Mouse (Mus musculus) hematopoietic stem cell, adult 5-6 weeks (primary cell): ENCODE measurements at regions not wholly inside any gene's neighbourhood (a gene's known extent, or its start where the extent isn't known, plus 50 kb on each side); places are given as distances from the start of the nearest gene placed in this dataset.

ENCODE experiments used
- ATAC-seq, 2 experiments: fragments of 125-278 bp in 1 of 2; replicated peaks in 1 of 2; 2 replicates each; pipeline ENCODE4 v1.8.0; 2016 to 2017; ENCODE audit warnings: inconsistent platforms in 2 of 2, mild to moderate bottlenecking in 2 of 2, moderate number of reproducible peaks in 2 of 2, low read depth in 1 of 2, moderate TSS enrichment in 1 of 2; ENCODE audit not compliant: low FRiP score in 2 of 2, poor library complexity in 2 of 2, severe bottlenecking in 2 of 2, insufficient read depth in 1 of 2, low TSS enrichment in 1 of 2

DNA sequence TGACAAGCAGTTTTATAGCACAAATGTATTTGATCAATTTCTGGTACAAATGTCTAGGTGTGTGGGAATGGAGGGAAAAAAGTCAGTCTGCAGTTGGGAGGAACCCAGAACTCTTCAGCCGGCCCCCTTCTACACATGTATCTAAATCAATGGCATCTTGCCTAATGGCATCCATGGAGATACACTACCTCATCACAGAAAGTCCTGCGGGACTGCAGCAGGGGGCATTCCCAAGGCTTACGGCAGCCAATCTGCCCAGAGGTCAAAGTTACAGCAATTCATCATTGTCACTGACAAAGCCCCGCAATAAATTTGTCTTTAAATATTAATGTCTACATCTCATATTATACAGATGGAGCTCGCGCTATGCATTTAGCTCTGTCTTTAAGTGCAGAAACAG, 135.7 kb upstream of the Arhgap5 start:
- no peak for ATAC-seq

DNA sequence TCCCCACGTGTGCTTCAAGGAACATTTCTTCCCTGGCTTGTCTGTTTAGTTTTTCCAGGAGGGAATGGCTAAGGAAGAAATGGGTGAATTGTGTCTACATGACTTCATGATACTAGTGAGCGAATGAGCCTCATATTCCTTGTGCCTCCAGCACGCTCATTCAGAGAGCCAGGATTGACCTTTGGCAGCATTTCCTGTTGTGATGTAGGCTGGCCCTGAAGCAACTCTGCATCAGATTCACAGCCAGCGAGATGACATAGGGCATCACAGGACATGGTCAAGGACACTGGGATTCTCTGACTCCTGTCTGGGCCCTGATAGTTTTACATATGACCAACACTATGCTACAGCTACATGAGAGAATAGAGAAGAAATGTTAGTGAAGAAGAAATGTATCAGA, 135.3 kb upstream of the Arhgap5 start:
- no peak for ATAC-seq

DNA sequence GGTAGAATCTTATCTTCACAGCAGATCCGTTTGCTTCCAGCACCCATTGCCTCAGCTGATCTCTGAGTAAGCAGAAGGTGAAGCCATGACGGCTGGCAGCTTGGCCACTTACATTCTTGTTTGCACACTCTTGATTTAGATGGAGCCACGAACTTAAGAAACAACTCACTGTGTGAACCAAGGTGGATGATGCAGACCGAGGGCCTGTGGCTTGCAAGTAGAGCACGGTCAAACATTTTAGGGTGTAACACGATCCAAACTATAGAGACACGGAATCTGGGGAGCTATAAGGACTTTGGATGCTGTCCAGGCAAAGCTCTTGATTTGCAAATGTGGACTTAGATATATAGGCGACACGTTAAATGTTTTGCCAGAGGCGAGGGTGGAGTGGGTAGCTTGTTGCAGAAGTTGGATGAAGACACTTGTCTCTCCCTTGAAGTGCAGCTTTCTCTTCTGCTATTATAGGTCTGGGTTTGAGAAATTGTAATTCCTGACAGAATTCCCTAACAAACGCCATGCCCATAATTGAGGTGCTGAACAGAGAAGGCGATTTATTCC, 133.5 kb upstream of the Arhgap5 start:
- ATAC-seq = no peak

DNA sequence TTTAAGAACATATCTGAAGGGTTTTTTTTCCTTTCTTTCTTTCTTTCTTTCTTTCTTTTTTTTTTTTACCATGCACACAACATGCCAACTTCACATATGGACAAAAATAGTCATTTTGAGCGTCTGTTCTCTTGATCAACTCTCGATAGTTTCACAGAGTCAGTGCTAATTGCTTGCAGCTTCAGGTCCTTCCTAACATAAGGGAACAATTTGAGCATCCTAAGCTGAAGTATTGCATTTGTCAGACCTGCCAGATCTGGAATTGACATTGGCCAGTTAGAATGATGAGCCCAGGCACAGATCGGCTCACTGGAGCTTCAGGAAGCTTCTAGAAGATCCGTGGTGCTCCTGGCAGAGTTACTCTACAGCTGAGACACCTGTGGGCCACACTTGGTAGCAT, 128.7 kb upstream of the Arhgap5 start:
- no peak for ATAC-seq

DNA sequence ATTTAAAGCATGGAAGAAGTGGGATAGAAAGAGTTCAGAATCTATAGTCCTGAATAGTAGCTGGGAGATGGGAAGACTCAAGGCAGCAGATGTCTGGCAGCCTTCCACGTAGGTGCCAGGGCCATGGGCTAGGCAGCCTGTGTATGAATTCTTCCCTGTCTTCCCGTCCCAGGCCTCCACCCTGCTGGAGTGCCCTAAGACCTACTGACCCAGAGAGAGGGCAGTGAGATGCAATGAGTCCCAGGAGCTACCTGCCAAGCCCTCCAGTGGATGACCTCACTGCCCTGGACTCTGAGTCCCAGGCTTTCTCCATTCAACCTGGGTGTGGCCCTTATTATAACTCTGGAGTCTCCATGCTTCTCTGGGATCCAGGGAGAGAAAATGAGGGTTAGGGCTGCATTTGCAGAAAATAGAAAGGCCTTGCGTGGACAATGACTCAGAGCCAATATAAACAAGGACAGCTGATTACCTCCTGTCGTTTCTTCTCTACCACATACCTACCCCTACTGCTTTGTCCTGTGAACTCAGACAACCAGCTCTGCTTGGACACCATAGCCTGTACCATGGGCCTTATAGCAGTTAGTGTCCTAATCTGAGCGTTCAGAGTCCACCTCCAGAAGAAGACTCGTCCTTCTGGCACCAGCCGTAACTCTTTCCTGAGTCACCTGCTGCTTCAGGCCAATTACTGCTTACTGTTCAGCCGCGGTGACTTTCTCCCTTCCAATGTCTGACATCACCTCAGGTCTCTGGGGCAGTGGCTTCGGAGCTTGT, 126.9 kb upstream of the Arhgap5 start:
- no peak for ATAC-seq

DNA sequence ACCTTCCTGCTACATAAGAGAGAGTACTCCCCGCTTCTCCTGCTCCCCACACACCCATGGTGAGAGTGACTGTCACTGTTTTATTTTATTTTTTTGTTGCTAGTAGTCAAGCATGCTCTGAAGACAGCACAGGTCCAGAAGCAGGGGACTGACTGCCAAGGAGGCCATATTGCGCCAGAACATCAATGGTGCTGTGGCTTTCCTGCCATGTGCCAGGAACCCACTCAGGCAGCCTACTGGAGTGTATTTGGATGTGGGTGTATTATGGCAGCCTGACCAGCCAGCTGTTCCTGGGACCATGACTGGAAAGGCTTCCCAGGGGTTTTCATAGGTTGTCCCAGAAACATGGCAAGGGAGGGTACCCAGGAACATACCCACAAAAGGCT, 126.3 kb upstream of the Arhgap5 start:
- no peak for ATAC-seq

DNA sequence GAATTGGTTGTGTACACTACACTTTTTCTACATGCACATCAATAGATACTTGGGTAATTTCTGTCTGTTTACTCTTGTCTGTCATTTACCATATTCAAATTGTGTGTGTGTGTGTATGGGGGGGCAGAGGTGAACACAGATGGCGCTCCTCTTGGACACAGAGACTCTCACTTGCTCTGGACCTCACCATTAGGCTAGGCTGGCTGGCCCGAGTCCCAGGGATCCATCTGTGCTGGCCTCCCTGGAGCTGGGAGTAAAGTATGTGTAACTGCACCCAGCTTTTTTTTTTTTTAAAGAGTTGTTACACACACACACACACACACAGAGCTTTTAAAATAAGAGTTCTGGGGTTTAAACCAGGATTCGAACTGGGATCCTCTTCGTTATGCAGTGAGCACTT, 124.5 kb upstream of the Arhgap5 start:
- no peak for ATAC-seq

DNA sequence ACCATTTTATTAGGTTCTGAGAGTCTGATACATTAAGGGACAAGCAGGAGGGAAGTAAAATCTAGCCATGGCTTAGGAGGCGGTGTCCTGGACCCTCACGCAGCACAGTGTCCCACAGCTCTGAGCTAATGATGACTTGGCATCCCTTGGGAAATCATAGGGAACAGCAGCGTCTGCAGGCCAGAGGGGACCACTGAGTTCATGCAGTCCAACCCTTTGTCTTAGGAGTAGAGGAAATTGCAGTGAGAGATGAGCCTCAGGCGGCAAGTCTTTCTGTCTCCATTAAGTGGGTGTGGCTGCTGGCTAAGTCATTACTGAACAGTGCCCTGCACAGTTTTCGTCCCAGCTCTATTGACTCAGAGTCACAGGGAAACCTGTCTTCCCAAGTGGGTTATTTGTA, 123.8 kb upstream of the Arhgap5 start:
- ATAC-seq = no peak

DNA sequence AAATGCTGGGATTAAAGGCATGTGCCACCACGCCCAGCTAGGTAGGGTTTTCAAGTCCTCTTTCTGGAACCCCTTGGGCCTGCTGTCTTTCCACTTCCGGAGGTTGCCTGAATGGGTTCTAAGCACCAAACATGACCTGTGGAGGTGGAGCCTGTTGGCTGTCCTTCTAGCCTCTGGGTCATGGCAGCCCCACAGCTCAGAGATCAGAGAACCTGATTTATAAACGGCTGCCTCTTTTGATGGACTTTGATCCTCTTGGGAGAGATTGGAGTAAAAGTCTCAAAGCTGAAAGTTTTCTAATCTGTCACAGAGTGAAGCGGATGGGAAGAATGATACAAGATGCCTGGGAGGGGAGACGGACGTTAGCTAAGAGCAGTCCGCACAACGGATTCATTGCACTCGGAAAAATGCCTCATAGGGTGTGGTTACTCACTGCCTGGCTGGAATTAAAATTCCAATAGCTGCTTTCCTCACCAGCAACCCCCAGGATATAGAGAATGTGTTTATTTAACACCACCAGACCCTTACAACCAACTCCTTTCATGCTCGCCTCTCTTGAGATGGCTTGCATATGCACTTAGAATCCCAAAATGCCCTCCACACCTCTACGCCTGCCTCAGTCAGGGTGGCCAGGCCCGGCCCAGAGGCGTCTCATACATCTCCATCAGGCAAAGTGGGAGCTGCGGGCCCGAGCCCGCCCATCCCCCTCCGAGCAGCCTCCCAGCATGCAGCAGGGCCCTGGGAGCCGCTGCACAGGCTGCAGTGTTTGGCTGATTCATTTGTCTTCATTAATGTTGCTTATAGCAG, 122.4 kb upstream of the Arhgap5 start:
- ATAC-seq = no peak

DNA sequence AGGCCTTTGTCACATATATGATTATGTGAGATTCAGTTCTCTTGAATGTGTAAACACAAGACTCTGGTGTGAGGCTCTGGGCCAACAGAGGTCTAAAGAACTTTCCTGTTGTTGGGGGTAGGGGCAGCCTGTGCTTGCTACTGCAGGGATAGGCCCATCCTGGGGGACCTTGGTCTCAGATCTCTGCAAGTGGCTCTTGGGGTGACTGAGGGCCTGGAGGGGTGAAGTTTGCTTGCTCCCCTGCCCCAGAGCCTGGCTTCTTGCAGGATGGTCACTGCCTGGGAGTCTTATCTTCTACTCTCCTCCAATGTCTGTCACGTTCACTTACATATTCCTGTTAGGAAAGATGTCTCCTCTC, 121.8 kb upstream of the Arhgap5 start:
- no peak for ATAC-seq

DNA sequence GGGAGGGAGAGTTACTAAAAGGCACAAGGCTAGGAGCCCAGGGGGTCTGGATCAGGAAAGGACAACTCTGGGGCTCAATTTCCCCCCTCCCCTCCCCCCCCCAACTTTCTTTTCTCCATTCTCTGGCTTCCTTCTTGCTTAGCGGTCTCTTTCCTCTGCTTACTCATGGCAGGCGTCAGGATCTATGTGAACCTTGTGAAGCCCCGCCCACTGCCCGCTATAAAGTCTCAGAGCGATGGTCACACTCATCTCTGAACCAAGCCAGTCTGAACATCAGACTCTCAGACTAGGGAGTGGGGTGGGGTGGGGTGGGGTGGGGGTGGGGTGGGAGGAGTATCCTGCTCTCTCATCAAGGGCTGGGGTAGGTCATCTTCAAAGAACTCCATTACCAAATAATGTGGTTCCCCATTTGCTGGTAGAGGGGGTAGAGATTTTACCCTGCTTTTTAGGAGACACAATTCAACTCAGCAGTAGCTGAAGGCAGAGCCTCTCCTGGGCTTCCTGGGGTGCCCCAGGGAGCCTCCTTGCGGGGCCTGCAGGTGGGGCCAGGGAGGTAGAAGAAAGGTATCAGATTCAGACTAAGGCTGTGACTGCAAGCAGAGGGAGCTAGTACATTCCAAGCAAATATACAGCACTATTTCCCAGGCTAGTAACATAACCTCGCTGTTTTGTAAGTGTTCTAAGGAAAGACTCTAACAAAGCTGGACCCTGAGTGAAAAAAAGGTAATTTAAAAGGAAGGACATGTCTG, 120.8 kb upstream of the Arhgap5 start:
- peak; percentile 72 to 84 for ATAC-seq

DNA sequence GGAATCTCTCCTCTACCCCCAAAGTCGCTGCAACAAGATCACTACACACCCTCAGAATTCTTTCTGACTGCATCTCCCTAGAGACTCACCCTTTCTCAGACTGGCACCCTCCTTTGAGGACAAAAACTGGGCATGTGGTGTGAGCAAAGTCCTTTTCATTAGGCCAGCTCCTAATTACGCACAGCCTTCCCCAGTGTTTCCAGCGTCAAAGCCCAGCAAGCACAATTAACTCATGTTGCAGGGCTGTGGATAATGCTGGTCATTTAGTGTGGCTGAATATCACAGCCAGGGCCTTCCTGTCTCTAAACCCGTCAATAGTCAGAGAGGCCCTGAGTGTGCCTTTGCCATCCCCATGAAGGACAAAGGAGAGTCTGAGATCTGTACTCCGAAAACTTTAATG, 114.2 kb upstream of the Arhgap5 start:
- no peak for ATAC-seq

DNA sequence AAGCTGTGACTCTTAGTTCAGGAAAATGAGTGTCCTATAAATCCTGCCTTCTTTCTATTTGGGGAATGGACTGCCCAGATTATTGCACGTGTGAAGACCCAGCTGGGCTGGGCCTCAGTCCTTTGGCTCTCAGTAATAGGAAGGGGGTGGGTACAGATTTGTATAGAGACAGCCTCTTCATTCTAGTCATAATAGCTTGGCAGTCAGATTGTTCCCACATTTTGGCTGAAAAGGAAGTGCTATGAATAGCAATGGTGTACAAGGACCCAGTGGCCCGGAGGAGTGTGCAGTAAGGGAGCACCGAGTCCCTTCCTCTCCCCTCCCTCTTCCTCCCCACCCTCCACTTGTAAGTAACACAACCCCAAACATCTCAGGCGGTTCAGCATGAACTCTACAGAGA, 113.5 kb upstream of the Arhgap5 start:
- peak; percentile 17 to 56; a peak in 1 of 4 replicates for ATAC-seq

DNA sequence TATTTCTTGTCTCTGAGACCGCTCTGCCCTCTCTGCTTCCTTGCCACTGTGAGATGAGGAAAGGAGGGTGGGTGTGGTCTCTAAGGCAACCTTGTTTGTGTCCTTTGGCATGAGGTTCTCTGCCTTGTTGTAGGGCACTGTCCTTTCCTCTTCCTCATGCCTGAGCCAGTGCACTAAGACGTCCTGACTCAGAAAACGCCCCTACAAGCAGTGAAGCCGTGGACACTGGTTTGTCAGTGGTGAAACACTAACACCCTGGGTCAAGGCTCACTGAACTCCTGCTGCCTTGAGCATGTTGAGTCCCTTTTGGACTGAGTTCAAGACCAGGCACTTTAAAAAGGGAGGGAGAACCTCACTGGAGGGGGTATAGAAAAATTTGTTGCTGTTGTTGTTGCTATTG, 111.1 kb upstream of the Arhgap5 start:
- ATAC-seq = no peak

DNA sequence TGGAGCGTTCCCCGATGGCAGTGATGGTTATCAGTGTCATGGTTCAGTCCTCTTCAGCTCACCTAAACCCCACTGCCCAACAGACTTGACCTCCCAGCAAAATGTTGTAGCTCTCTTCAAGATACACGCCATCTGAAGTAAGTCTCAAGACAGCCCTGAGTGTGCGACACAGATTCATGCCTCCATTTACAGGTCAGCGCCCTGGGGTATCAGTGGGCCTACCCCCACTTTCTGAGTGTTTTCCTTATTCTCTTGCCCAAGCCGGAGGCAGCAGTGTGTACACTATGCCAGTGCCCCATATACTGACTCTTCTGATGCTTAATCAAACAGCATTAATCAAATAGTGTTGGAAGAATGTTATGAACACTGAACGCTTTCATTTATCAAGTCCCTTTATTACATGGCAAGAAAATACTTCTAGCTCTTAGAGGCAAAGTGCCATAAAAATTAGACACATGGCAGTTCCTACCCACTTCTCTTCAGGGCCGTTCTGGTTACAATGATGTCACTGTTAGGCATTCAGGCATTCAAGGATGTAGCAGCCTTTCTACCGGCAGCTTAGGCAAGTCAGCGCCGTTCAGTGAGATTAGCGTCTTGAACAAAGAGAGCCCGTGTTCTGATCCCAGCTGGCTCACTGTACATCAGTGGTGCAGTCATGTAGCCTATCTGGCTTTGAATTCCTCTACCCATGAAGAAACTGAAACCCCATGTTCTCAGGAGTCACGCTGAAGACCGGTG, 109.6 kb upstream of the Arhgap5 start:
- no peak for ATAC-seq

DNA sequence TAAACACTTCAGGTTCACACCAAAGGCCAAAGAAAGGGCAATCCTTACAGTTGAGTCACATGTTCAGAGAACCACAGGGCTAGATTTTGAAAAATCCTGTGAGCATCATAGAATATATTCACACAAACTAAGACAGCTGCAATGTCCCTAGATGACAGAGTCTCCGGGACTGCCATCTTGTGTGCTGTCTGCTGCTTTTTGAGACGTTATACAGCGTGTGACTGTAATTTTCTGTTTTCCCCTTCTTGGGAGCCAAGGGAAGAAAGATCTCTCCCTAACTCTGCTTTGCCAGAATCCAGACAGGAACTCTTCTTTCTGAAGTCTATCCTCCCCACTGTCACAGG, 109.1 kb upstream of the Arhgap5 start:
- ATAC-seq = no peak

DNA sequence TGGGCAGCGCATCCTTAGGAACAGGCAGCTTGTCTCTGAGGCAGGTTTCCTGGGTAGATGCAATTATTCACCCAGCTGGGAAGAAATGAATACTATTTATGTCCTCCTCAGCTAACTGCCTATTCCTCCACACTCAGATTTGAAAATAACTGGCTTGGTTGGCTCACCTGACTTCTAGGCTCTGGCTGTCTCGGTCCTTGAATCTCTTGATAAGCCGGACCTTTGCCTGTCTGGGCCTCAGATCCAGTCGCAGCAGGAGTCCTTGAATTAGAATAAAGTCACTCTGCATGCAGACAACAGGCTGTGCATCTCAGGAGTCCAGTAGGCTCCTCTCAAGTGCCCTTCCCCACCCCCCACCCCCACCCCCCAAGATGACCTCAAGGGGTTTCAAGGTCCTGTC, 108.7 kb upstream of the Arhgap5 start:
- ATAC-seq = no peak
